In the genomic region with DNA sequence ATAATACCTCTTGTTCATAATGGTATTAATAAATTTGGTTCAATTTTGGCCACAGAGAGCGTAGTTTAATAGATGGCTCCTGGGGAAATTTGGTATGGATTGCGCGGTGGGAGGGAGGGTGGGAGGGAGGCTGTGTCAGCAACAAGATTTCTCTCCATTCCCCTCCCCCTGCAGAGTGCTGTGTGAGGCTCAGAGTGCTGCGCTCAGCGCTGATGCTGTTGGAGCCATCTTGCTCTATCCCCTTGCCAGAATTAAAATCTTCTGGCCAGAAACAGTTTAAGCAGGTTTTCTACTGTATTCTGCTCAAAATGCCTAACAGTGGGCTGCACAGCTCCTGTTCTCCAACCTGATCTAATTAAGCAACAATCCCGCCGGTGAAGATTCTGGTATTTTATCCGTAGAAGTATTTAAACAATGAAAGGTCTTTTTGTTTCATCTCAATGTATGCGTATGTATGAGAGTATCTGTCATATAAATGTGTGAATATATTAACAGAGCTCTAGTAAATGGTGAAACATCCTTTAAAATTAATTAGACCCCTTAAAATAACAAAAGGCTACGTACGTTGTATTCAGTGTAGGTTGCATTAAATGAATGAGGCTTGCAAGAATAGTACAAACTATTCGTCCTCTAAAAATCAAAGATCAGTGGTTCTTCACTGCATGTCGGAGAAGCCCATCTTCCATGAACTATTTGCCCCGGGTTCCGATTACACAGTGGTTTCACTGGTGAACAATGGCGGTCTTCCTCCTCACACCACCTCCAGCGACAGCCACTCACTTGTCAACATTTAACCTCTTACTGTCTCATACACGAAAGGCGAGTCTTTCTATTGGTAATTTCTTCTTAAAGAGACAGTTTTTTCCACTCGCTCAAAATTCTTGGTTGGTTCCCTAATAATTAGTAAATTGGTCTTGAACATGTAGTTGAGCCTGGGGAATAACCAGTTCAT, we compare ENCODE assay signal across 8 mouse cellular contexts. TPM values are rescaled to one million over a fixed set of nuclear protein-coding genes. Genes with fewer than 3 reads are reported as not detected.
DNase-seq lines count a peak whose midpoint lies in the region; ATAC-seq and TF ChIP-seq lines count a peak whose summit lies in the region.

No protein-coding gene starts in this region.

- no peak for TF ChIP-seq CTCF in brain, embryonic 14.5 days (IDR thresholded peaks at IDR 0.05; ENCODE audit: borderline replicate concordance, extremely low read depth, insufficient read depth, insufficient read length)

- no peaks in the 10 kb centered on the region for H3K9me3 ChIP-seq in kidney, embryonic 14.5 days (ENCODE audit: control insufficient read depth, low read length)
- H3K9me3 ChIP-seq in forebrain, embryonic 12.5 days, result no peaks in the 10 kb centered on the region

- intact Hi-C loops in left cerebral cortex, postnatal 4 days (cut with DNase I), result loop anchor here (10.0 kb wide), 1 partner anchor 255 kb away; the partner anchor contains the start of genes 2310033P09Rik and Mrpl55

- WGBS in kidney, embryonic 14.5 days, result 6% methylated on average over 20 of the region's 20 CpGs
- 2% methylated on average over 20 of the region's 20 CpGs for WGBS in forebrain, embryonic 12.5 days

- peak; percentile 57; the same call in 1 of the 2 replicates for TF ChIP-seq POLR2A in brain, embryonic 14.5 days (IDR thresholded peaks at IDR 0.05; ENCODE audit: borderline replicate concordance, extremely low read depth, insufficient read depth, insufficient read length, poor library complexity, severe bottlenecking)

- DNase-seq in kidney, postnatal 25 days, result no peak
- DNase-seq in brain, embryonic 14.5 days (ENCODE audit: low read depth), result peak; percentile 94
- peak; percentile 78 for DNase-seq in left cerebral cortex, postnatal 4 days
- peak; percentile 79 for DNase-seq in retina, postnatal 1 day
- no peak for DNase-seq in adrenal gland, adult 2 months
- DNase-seq in urinary bladder, postnatal 36 days (ENCODE audit: low spot score in 2 of 2), result no peak

- H3K36me3 ChIP-seq in kidney, embryonic 14.5 days (ENCODE audit: control insufficient read depth, insufficient read depth, low read length), result no peaks in the 10 kb centered on the region
- H3K36me3 ChIP-seq in forebrain, embryonic 12.5 days (replicated peaks), result no peaks in the 10 kb centered on the region

- H3K27ac ChIP-seq in kidney, embryonic 14.5 days (ENCODE audit: low read depth, low read length), result peak overlapping the region; percentile 92
- H3K27ac ChIP-seq in forebrain, embryonic 12.5 days, result peak overlapping the region; percentile 99

- ATAC-seq in kidney, embryonic 14.5 days (ENCODE audit: low FRiP score, low TSS enrichment), result 0 out of 2 replicates have a peak, but pooled peaks have one; percentile 28
- peak; percentile 47 for ATAC-seq in forebrain, embryonic 12.5 days (ENCODE audit: low FRiP score)

- H3K4me3 ChIP-seq in kidney, embryonic 14.5 days (ENCODE audit: low read length), result peak overlapping the region; percentile 44
- H3K4me3 ChIP-seq in forebrain, embryonic 12.5 days (replicated peaks), result peak overlapping the region; percentile 64

- 0 out of 2 replicates have a peak, but pooled peaks cover 3% of the 10 kb centered on the region for H3K27me3 ChIP-seq in kidney, embryonic 14.5 days (ENCODE audit: control insufficient read depth, insufficient read depth, low read length)
- no peaks in the 10 kb centered on the region for H3K27me3 ChIP-seq in forebrain, embryonic 12.5 days

- peak overlapping the region; percentile 65 for H3K4me2 ChIP-seq in kidney, embryonic 14.5 days (replicated peaks; ENCODE audit: low read depth, low read length)
- H3K4me2 ChIP-seq in forebrain, embryonic 12.5 days, result peak overlapping the region; percentile 60

- H3K9ac ChIP-seq in kidney, embryonic 14.5 days (ENCODE audit: low read depth, low read length), result peak overlapping the region; percentile 63
- peak overlapping the region; percentile 91 for H3K9ac ChIP-seq in forebrain, embryonic 12.5 days

- 0 out of 2 replicates have a peak, but pooled peaks cover 5% of the 10 kb centered on the region for H3K4me1 ChIP-seq in kidney, embryonic 14.5 days (ENCODE audit: control insufficient read depth, insufficient read depth, low read length)
- peaks cover 35% of the 10 kb centered on the region for H3K4me1 ChIP-seq in forebrain, embryonic 12.5 days

RNA-seq across cellular contexts. Expression of gene Hist3h2ba, which starts 1.0 kb away (rescaled TPM):
- 29.9 and 146 TPM in 2 replicates for polyA plus RNA-seq in kidney, embryonic 14.5 days (2014; fragmentation: Nextera tagmentation; extraction: Ambion mirVana)
- 726 and 1,077 TPM in 2 replicates for polyA plus RNA-seq in brain, embryonic 14.5 days (2012; rRNA removed)
- polyA plus RNA-seq in forebrain, embryonic 12.5 days (2016; fragmentation: Nextera tagmentation; extraction: Ambion mirVana), result 185 and 187 TPM in 2 replicates
- total RNA-seq in left cerebral cortex, postnatal 4 days (2021), result 100 to 1,000 TPM; 299 to 314 TPM
- total RNA-seq in adrenal gland, adult 2 months (2021), result 1 to 10 TPM; 2.5 to 8.2 TPM
- 5.1 and 9.1 TPM in 2 replicates for polyA plus RNA-seq in adrenal gland, adult 2 months (2012; rRNA removed)

RNA-seq across cellular contexts. Expression of gene Hist3h2a, which starts 4.7 kb away (rescaled TPM):
- polyA plus RNA-seq in kidney, embryonic 14.5 days (2014; fragmentation: Nextera tagmentation; extraction: Ambion mirVana), result 31.8 and 32.7 TPM in 2 replicates
- 120 and 164 TPM in 2 replicates for polyA plus RNA-seq in brain, embryonic 14.5 days (2012; rRNA removed)
- 91.9 and 92.9 TPM in 2 replicates for polyA plus RNA-seq in forebrain, embryonic 12.5 days (2016; fragmentation: Nextera tagmentation; extraction: Ambion mirVana)
- total RNA-seq in left cerebral cortex, postnatal 4 days (2021), result 100 to 1,000 TPM in 1 of 2 experiments, 10 to 100 TPM in 1; 95.0 to 101 TPM
- total RNA-seq in adrenal gland, adult 2 months (2021), result 10 to 100 TPM; 13.5 to 26.3 TPM
- 15.4 and 19.1 TPM in 2 replicates for polyA plus RNA-seq in adrenal gland, adult 2 months (2012; rRNA removed)

RNA-seq across cellular contexts. Expression of gene Trim17, which starts 4.7 kb away (rescaled TPM):
- 0.63 and 0.65 TPM in 2 replicates for polyA plus RNA-seq in kidney, embryonic 14.5 days (2014; fragmentation: Nextera tagmentation; extraction: Ambion mirVana)
- polyA plus RNA-seq in brain, embryonic 14.5 days (2012; rRNA removed), result 2.1 and 2.2 TPM in 2 replicates
- polyA plus RNA-seq in forebrain, embryonic 12.5 days (2016; fragmentation: Nextera tagmentation; extraction: Ambion mirVana), result 0.89 and 1.0 TPM in 2 replicates
- total RNA-seq in left cerebral cortex, postnatal 4 days (2021), result 1 to 10 TPM; 1.8 to 2.0 TPM
- under 1 TPM; 0.17 TPM for total RNA-seq in adrenal gland, adult 2 months (2021)
- 0.18 and 0.36 TPM in 2 replicates for polyA plus RNA-seq in adrenal gland, adult 2 months (2012; rRNA removed)

RNA-seq across cellular contexts. Expression of gene Rnf187, which starts 11.0 kb away (rescaled TPM):
- 229 and 304 TPM in 2 replicates for polyA plus RNA-seq in kidney, embryonic 14.5 days (2014; fragmentation: Nextera tagmentation; extraction: Ambion mirVana)
- 664 and 715 TPM in 2 replicates for polyA plus RNA-seq in brain, embryonic 14.5 days (2012; rRNA removed)
- 403 and 431 TPM in 2 replicates for polyA plus RNA-seq in forebrain, embryonic 12.5 days (2016; fragmentation: Nextera tagmentation; extraction: Ambion mirVana)
- total RNA-seq in left cerebral cortex, postnatal 4 days (2021), result 100 to 1,000 TPM; 386 to 426 TPM
- 100 to 1,000 TPM; 143 to 198 TPM for total RNA-seq in adrenal gland, adult 2 months (2021)
- polyA plus RNA-seq in adrenal gland, adult 2 months (2012; rRNA removed), result 545 and 648 TPM in 2 replicates

RNA-seq across cellular contexts. Expression of gene Trim11, which starts 28.1 kb away (rescaled TPM):
- polyA plus RNA-seq in kidney, embryonic 14.5 days (2014; fragmentation: Nextera tagmentation; extraction: Ambion mirVana), result 16.7 and 19.8 TPM in 2 replicates
- polyA plus RNA-seq in brain, embryonic 14.5 days (2012; rRNA removed), result 25.8 and 30.6 TPM in 2 replicates
- 19.2 and 20.9 TPM in 2 replicates for polyA plus RNA-seq in forebrain, embryonic 12.5 days (2016; fragmentation: Nextera tagmentation; extraction: Ambion mirVana)
- total RNA-seq in left cerebral cortex, postnatal 4 days (2021), result 10 to 100 TPM; 26.0 to 27.0 TPM
- 10 to 100 TPM; 21.3 to 23.4 TPM for total RNA-seq in adrenal gland, adult 2 months (2021)
- 45.2 and 45.7 TPM in 2 replicates for polyA plus RNA-seq in adrenal gland, adult 2 months (2012; rRNA removed)

Comparison
In these comparisons a context has a peak if more than half of its experiments do, and no peak if none do; other contexts are left out.
1. DNase-seq: peak in brain, embryonic 14.5 days (single experiment), left cerebral cortex, postnatal 4 days (single experiment) and retina, postnatal 1 day (single experiment); none in kidney, postnatal 25 days (0 of 2), adrenal gland, adult 2 months (single experiment) and urinary bladder, postnatal 36 days (0 of 2).